15 mouse cellular contexts compared by ENCODE assay signal in the genomic region with DNA sequence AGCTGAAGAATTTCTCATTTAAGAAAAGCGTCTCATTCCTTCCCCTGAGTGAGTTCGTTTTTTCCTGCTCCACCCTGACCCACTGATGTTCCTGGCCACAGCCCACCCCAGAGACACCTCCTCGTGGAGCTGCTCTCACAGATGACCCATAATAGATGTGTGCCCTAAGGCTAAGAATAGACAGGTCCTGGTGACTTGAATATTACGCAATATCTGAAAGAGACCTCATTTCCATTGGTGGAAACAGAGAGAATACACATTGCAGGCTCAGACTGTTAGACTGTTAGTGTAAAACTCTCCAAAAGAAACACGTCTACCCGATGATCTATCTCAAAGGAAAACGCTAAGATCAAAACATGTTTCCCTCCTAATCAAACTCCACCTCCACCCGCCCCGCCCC.
"Had no signal": no experiment of that assay in that cellular context is flagged by ENCODE, and none has a peak within 500 bp of the region (broad histone marks: within the 10 kb centered on the region; RNA-seq: fewer than 3 reads in every experiment).

No protein-coding gene starts in this region.

- H3K4me2 ChIP-seq: limb, embryonic 15.5 days; liver, embryonic 13.5 days; midbrain, embryonic 11.5 days; neural tube, embryonic 12.5 days had no signal

- H3K4me1 ChIP-seq: limb, embryonic 15.5 days; megakaryocyte, embryonic 14.5 days had no signal

- DNase-seq: kidney, adult 18-20 months; kidney, postnatal 14 days; liver, embryonic 13.5 days; lung, adult 2 months; lung, postnatal 10 days; lung, postnatal 4 days; right cerebral cortex, adult 18-20 months; right cerebral cortex, postnatal 25 days; thymus, postnatal 4 days had no signal

- H3K36me3 ChIP-seq: limb, embryonic 15.5 days; liver, embryonic 13.5 days; neural tube, embryonic 12.5 days had no signal

- H3K27me3 ChIP-seq: limb, embryonic 15.5 days; liver, embryonic 13.5 days; megakaryocyte, embryonic 14.5 days; neural tube, embryonic 12.5 days had no signal

- H3K27ac ChIP-seq: left cerebral cortex, adult 2 months; limb, embryonic 15.5 days; liver, embryonic 13.5 days; neural tube, embryonic 12.5 days; stomach, postnatal 0 days had no signal

- H3K9ac ChIP-seq: limb, embryonic 15.5 days; liver, embryonic 13.5 days; neural tube, embryonic 12.5 days had no signal

- H3K4me3 ChIP-seq: left cerebral cortex, adult 2 months; limb, embryonic 15.5 days; liver, embryonic 13.5 days; megakaryocyte, embryonic 14.5 days; neural tube, embryonic 12.5 days had no signal

- H3K9me3 ChIP-seq: limb, embryonic 15.5 days; liver, embryonic 13.5 days; megakaryocyte, embryonic 14.5 days; neural tube, embryonic 12.5 days had no signal
